Mouse (Mus musculus): Measurements from ENCODE around the gene Tas2r137.

DNA sequence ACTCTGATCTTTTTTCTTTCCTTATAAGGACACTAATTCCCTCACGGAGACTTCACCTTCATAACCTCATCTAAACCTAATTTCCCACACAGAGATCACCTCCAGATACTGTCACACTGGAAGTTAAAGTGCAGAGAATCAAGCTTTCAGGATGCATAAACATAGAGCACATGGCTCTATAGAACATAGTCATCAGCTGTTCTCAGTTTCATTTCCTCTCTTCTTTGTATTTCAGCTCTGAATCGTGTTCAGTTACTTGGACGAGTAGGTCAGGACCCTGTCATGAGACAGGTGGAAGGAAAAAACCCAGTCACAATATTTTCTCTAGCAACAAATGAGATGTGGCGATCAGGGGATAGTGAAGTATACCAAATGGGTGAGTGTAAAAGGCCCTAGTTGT, 14.9 kb upstream of the Tas2r137 start:
- TF ChIP-seq POLR2A (IDR thresholded peaks at IDR 0.05; ENCODE audit: low read depth, low read length), result no peak
- TF ChIP-seq CTCF (IDR thresholded peaks at IDR 0.05; ENCODE audit: borderline replicate concordance, insufficient read depth, low read length), result no peak
